ENCODE assay signal across 8 mouse cellular contexts in the genomic region with DNA sequence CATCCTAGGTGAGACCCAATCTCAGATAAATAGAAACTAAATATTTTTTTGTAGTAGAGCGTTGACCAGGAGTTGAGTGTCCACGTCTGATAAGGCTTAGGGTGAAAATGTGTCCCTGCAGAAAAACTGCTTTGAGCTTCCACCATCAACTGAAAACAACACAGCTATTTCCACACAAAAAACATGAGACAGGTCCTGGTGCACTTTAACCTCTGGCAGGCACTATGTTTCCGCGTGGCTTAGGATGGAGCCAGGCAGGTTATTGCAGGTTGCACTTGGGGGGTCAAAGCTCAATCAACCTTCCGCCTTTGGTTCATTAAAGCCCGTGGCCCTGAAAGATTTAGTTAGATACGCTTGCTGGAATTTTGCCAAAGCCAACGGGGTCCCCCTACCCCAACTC. TPM values are rescaled to one million over a fixed set of nuclear protein-coding genes. Genes with fewer than 3 reads are reported as not detected.
A peak's percentile ranks its signal among the peaks of the same experiment; 100 is the strongest.
DNase-seq lines count a peak whose midpoint lies in the region; ATAC-seq lines count a peak whose summit lies in the region.

No protein-coding gene starts in this region.

- H3K9me3 ChIP-seq in kidney, embryonic 14.5 days (ENCODE audit: control insufficient read depth, low read length): no peaks in the 10 kb centered on the region
- no peaks in the 10 kb centered on the region for H3K9me3 ChIP-seq in forebrain, embryonic 13.5 days (replicated peaks)
- H3K9me3 ChIP-seq in neural tube, embryonic 14.5 days (ENCODE audit: control insufficient read depth, low read length): no peaks in the 10 kb centered on the region

- ATAC-seq in kidney, embryonic 14.5 days (ENCODE audit: low FRiP score, low TSS enrichment): no peak
- ATAC-seq in forebrain, embryonic 13.5 days: no peak
- ATAC-seq in neural tube, embryonic 14.5 days (ENCODE audit: low read depth): no peak

- no peak overlapping the region for H3K4me3 ChIP-seq in kidney, embryonic 14.5 days (ENCODE audit: low read length)
- no peak overlapping the region; the same call in 1 of the 2 replicates for H3K4me3 ChIP-seq in forebrain, embryonic 13.5 days
- no peak overlapping the region for H3K4me3 ChIP-seq in neural tube, embryonic 14.5 days (ENCODE audit: low read depth, low read length)

- H3K27me3 ChIP-seq in kidney, embryonic 14.5 days (ENCODE audit: control insufficient read depth, insufficient read depth, low read length): no peaks in the 10 kb centered on the region
- H3K27me3 ChIP-seq in forebrain, embryonic 13.5 days: peaks cover 8% of the 10 kb centered on the region; the same call in 1 of the 2 replicates
- H3K27me3 ChIP-seq in neural tube, embryonic 14.5 days (ENCODE audit: control insufficient read depth, insufficient read depth, low read length): no peaks in the 10 kb centered on the region

- H3K4me2 ChIP-seq in kidney, embryonic 14.5 days (replicated peaks; ENCODE audit: low read depth, low read length): no peak overlapping the region
- peak overlapping the region; percentile 76; the same call in 1 of the 2 replicates for H3K4me2 ChIP-seq in forebrain, embryonic 13.5 days
- H3K4me2 ChIP-seq in neural tube, embryonic 14.5 days (ENCODE audit: low read depth, low read length): peak overlapping the region; percentile 58; the same call in 1 of the 2 replicates

- no peak overlapping the region for H3K27ac ChIP-seq in kidney, embryonic 14.5 days (ENCODE audit: low read depth, low read length)
- no peak overlapping the region for H3K27ac ChIP-seq in forebrain, embryonic 13.5 days
- no peak overlapping the region for H3K27ac ChIP-seq in neural tube, embryonic 14.5 days (ENCODE audit: low read depth, low read length)

- DNase-seq in kidney, adult 11 months: peak; percentile 86
- DNase-seq in kidney, postnatal 14 days: peak; percentile 73
- no peak for DNase-seq in spleen, adult 18-20 months
- no peak for DNase-seq in thymus, postnatal 10 days (ENCODE audit: low spot score in 2 of 2)
- DNase-seq in lung, postnatal 36 days: no peak

- WGBS in kidney, embryonic 14.5 days: 49% methylated on average over 8 of the region's 8 CpGs
- WGBS in forebrain, embryonic 13.5 days: 55% methylated on average over 8 of the region's 8 CpGs
- WGBS in neural tube, embryonic 14.5 days: 52% methylated on average over 8 of the region's 8 CpGs

- H3K36me3 ChIP-seq in kidney, embryonic 14.5 days (ENCODE audit: control insufficient read depth, insufficient read depth, low read length): no peaks in the 10 kb centered on the region
- no peaks in the 10 kb centered on the region for H3K36me3 ChIP-seq in forebrain, embryonic 13.5 days (ENCODE audit: poor library complexity, severe bottlenecking)
- H3K36me3 ChIP-seq in neural tube, embryonic 14.5 days (ENCODE audit: control insufficient read depth, insufficient read depth, low read length): no peaks in the 10 kb centered on the region

- H3K9ac ChIP-seq in kidney, embryonic 14.5 days (ENCODE audit: low read depth, low read length): no peak overlapping the region
- no peak overlapping the region for H3K9ac ChIP-seq in forebrain, embryonic 13.5 days
- no peak overlapping the region for H3K9ac ChIP-seq in neural tube, embryonic 14.5 days (replicated peaks; ENCODE audit: low read depth, low read length)

- peaks cover 17% of the 10 kb centered on the region for H3K4me1 ChIP-seq in kidney, embryonic 14.5 days (ENCODE audit: control insufficient read depth, insufficient read depth, low read length)
- H3K4me1 ChIP-seq in forebrain, embryonic 13.5 days: peaks cover 36% of the 10 kb centered on the region
- H3K4me1 ChIP-seq in neural tube, embryonic 14.5 days (ENCODE audit: control insufficient read depth, insufficient read depth, low read length): peaks cover 13% of the 10 kb centered on the region

RNA-seq across cellular contexts. Expression of gene Taok3, which starts 1.1 kb away (rescaled TPM):
- polyA plus RNA-seq in kidney, embryonic 14.5 days (2014; fragmentation: Nextera tagmentation; extraction: Ambion mirVana): 11.7 and 16.3 TPM in 2 replicates
- 29.8 and 30.7 TPM in 2 replicates for polyA plus RNA-seq in forebrain, embryonic 13.5 days (2015; fragmentation: Nextera tagmentation; extraction: Ambion mirVana)
- 58.9 and 62.5 TPM in 2 replicates for polyA plus RNA-seq in neural tube, embryonic 14.5 days (2014; fragmentation: Nextera tagmentation; extraction: Ambion mirVana)

RNA-seq across cellular contexts. Expression of gene Suds3, which starts 2.9 kb away (rescaled TPM):
- 49.2 and 70.7 TPM in 2 replicates for polyA plus RNA-seq in kidney, embryonic 14.5 days (2014; fragmentation: Nextera tagmentation; extraction: Ambion mirVana)
- polyA plus RNA-seq in forebrain, embryonic 13.5 days (2015; fragmentation: Nextera tagmentation; extraction: Ambion mirVana): 79.0 and 83.5 TPM in 2 replicates
- 51.1 and 51.3 TPM in 2 replicates for polyA plus RNA-seq in neural tube, embryonic 14.5 days (2014; fragmentation: Nextera tagmentation; extraction: Ambion mirVana)

Comparison
In these comparisons a context has a peak if more than half of its experiments do, and no peak if none do; other contexts are left out.
1. DNase-seq: peak in kidney, adult 11 months (single experiment) and kidney, postnatal 14 days (single experiment); none in spleen, adult 18-20 months (0 of 2), thymus, postnatal 10 days (0 of 2) and lung, postnatal 36 days (single experiment).